In genomic region chr6:34921941-34922340, GRCm38 (mm10) we compare ENCODE assay signal across 9 mouse cellular contexts. TPM values are rescaled to one million over a fixed set of nuclear protein-coding genes. Genes with fewer than 3 reads are reported as not detected.
DNase-seq lines count a peak whose midpoint lies in the region; ATAC-seq and TF ChIP-seq lines count a peak whose summit lies in the region.
"Had no signal": no experiment of that assay in that cellular context is flagged by ENCODE, and none has a peak within 500 bp of the region (broad histone marks: within the 10 kb centered on the region; RNA-seq: fewer than 3 reads in every experiment).

No protein-coding gene starts in this region.

- WGBS in midbrain, embryonic 10.5 days: 47% methylated on average over 14 of the region's 14 CpGs
- WGBS in midbrain, embryonic 16.5 days: 59% methylated on average over 13 of the region's 14 CpGs

- no peaks in the 10 kb centered on the region for H3K9me3 ChIP-seq in midbrain, embryonic 10.5 days (replicated peaks)
- no peaks in the 10 kb centered on the region for H3K9me3 ChIP-seq in midbrain, embryonic 16.5 days (replicated peaks; ENCODE audit: control insufficient read depth, low read length, poor library complexity, severe bottlenecking)
- H3K9me3 ChIP-seq: hindbrain, embryonic 15.5 days had no signal

- H3K4me3 ChIP-seq in midbrain, embryonic 10.5 days: no peak overlapping the region
- H3K4me3 ChIP-seq in midbrain, embryonic 16.5 days (ENCODE audit: low read depth, low read length): no peak overlapping the region
- no peak overlapping the region for H3K4me3 ChIP-seq in cortical plate, adult 2 months (ENCODE audit: insufficient read depth, low read length)
- H3K4me3 ChIP-seq: hindbrain, embryonic 15.5 days had no signal

- no peak overlapping the region for H3K4me2 ChIP-seq in midbrain, embryonic 16.5 days (ENCODE audit: low read length)
- H3K4me2 ChIP-seq: hindbrain, embryonic 15.5 days had no signal

- no peaks in the 10 kb centered on the region for H3K36me3 ChIP-seq in midbrain, embryonic 10.5 days
- no peaks in the 10 kb centered on the region for H3K36me3 ChIP-seq in midbrain, embryonic 16.5 days (ENCODE audit: control insufficient read depth, insufficient read depth, low read length)
- H3K36me3 ChIP-seq: hindbrain, embryonic 15.5 days had no signal

- no peak overlapping the region for H3K9ac ChIP-seq in midbrain, embryonic 16.5 days (ENCODE audit: low read depth, low read length)
- H3K9ac ChIP-seq: hindbrain, embryonic 15.5 days had no signal

- TF ChIP-seq CTCF in cortical plate, adult 2 months (IDR thresholded peaks at IDR 0.05; ENCODE audit: extremely low read depth, insufficient read depth, low read length): peak; percentile 68

- H3K27me3 ChIP-seq in midbrain, embryonic 10.5 days (ENCODE audit: low read depth, poor library complexity, severe bottlenecking): no peaks in the 10 kb centered on the region
- H3K27me3 ChIP-seq in midbrain, embryonic 16.5 days (ENCODE audit: control insufficient read depth, insufficient read depth, low read depth, low read length): no peaks in the 10 kb centered on the region
- H3K27me3 ChIP-seq: hindbrain, embryonic 15.5 days had no signal

- intact Hi-C loops in heart, postnatal 14 days (cut with DNase I): loop anchor here (2.0 to 10.0 kb wide), 3 partner anchors 41 to 627 kb away; no protein-coding TSS in a partner anchor

- no peaks in the 10 kb centered on the region for H3K4me1 ChIP-seq in midbrain, embryonic 10.5 days
- H3K4me1 ChIP-seq in midbrain, embryonic 16.5 days (ENCODE audit: control insufficient read depth, insufficient read depth, low read length): no peaks in the 10 kb centered on the region
- H3K4me1 ChIP-seq in cortical plate, adult 2 months (ENCODE audit: control insufficient read depth, insufficient read depth, low read length): no peaks in the 10 kb centered on the region
- H3K4me1 ChIP-seq: hindbrain, embryonic 15.5 days had no signal

- DNase-seq in midbrain, embryonic 10.5 days (ENCODE audit: low spot score): peak; percentile 45
- peak; percentile 66 for DNase-seq in MN1 (ENCODE audit: low spot score)
- peak; percentile 48 to 65 for DNase-seq in heart, postnatal 14 days
- DNase-seq in lung, adult 18-20 months: peak; percentile 55 to 62
- DNase-seq in spleen, postnatal 36 days (ENCODE audit: low spot score in 2 of 2): peak; percentile 33 to 62

- TF ChIP-seq POLR2A in cortical plate, adult 2 months (IDR thresholded peaks at IDR 0.05; ENCODE audit: extremely low read depth, insufficient read depth, low read length): no peak

- ATAC-seq in midbrain, embryonic 16.5 days: no peak

- H3K27ac ChIP-seq in midbrain, embryonic 10.5 days (replicated peaks): no peak overlapping the region
- H3K27ac ChIP-seq in midbrain, embryonic 16.5 days (ENCODE audit: low read length): no peak overlapping the region
- H3K27ac ChIP-seq in cortical plate, adult 2 months (ENCODE audit: insufficient read depth, low read length): no peak overlapping the region
- H3K27ac ChIP-seq: hindbrain, embryonic 15.5 days had no signal

RNA-seq across cellular contexts. Expression of gene Stra8, which starts 2.0 kb away (rescaled TPM):
- not detected in 2 replicates for polyA plus RNA-seq in midbrain, embryonic 10.5 days (2016; fragmentation: Nextera tagmentation; extraction: Ambion mirVana)
- not detected in 2 replicates for polyA plus RNA-seq in midbrain, embryonic 16.5 days (2015; fragmentation: Nextera tagmentation; extraction: Ambion mirVana)
- not detected in 2 replicates for polyA plus RNA-seq in cortical plate, adult 2 months (2012; rRNA removed)
- not detected for total RNA-seq in heart, postnatal 14 days (2021)
- polyA plus RNA-seq: hindbrain, embryonic 15.5 days; stomach, embryonic 14.5 days had no signal

RNA-seq across cellular contexts. Expression of gene Wdr91, which starts 11.3 kb away (rescaled TPM):
- 11.4 and 13.0 TPM in 2 replicates for polyA plus RNA-seq in midbrain, embryonic 10.5 days (2016; fragmentation: Nextera tagmentation; extraction: Ambion mirVana)
- 15.5 and 15.6 TPM in 2 replicates for polyA plus RNA-seq in midbrain, embryonic 16.5 days (2015; fragmentation: Nextera tagmentation; extraction: Ambion mirVana)
- polyA plus RNA-seq in cortical plate, adult 2 months (2012; rRNA removed): 31.2 and 31.8 TPM in 2 replicates
- total RNA-seq in heart, postnatal 14 days (2021): 10 to 100 TPM; 13.3 to 15.9 TPM

RNA-seq across cellular contexts. Expression of gene Cyren, which starts 44.1 kb away (rescaled TPM):
- polyA plus RNA-seq in midbrain, embryonic 10.5 days (2016; fragmentation: Nextera tagmentation; extraction: Ambion mirVana): 17.0 and 17.7 TPM in 2 replicates
- 9.1 and 9.3 TPM in 2 replicates for polyA plus RNA-seq in midbrain, embryonic 16.5 days (2015; fragmentation: Nextera tagmentation; extraction: Ambion mirVana)
- polyA plus RNA-seq in cortical plate, adult 2 months (2012; rRNA removed): 6.4 and 6.5 TPM in 2 replicates
- 1 to 10 TPM; 5.9 to 7.1 TPM for total RNA-seq in heart, postnatal 14 days (2021)

RNA-seq across cellular contexts. Expression of gene Tmem140, which starts 59.0 kb away (rescaled TPM):
- polyA plus RNA-seq in midbrain, embryonic 10.5 days (2016; fragmentation: Nextera tagmentation; extraction: Ambion mirVana): 1.9 and 2.1 TPM in 2 replicates
- 1.1 and 1.2 TPM in 2 replicates for polyA plus RNA-seq in midbrain, embryonic 16.5 days (2015; fragmentation: Nextera tagmentation; extraction: Ambion mirVana)
- 1.8 and 2.7 TPM in 2 replicates for polyA plus RNA-seq in cortical plate, adult 2 months (2012; rRNA removed)
- total RNA-seq in heart, postnatal 14 days (2021): 10 to 100 TPM; 19.4 to 28.1 TPM
